9 mouse cellular contexts compared by ENCODE assay signal in genomic region chr12:82468416-82468815, GRCm38 (mm10).
DNase-seq lines count a peak whose midpoint lies in the region; ATAC-seq and TF ChIP-seq lines count a peak whose summit lies in the region.
"Had no signal": no experiment of that assay in that cellular context is flagged by ENCODE, and none has a peak within 500 bp of the region (broad histone marks: within the 10 kb centered on the region; RNA-seq: fewer than 3 reads in every experiment).

No protein-coding gene starts in this region.

- WGBS in intestine, embryonic 14.5 days = 39% methylated on average over 5 of the region's 5 CpGs
- WGBS in intestine, postnatal 0 days = 31% methylated on average over 5 of the region's 5 CpGs

- no peaks in the 10 kb centered on the region for H3K9me3 ChIP-seq in intestine, embryonic 14.5 days (ENCODE audit: control insufficient read depth, low read length)
- no peaks in the 10 kb centered on the region for H3K9me3 ChIP-seq in intestine, postnatal 0 days (ENCODE audit: control insufficient read depth)
- H3K9me3 ChIP-seq: G1E had no signal

- no peak overlapping the region for H3K4me2 ChIP-seq in intestine, embryonic 14.5 days (ENCODE audit: low read length)
- no peak overlapping the region for H3K4me2 ChIP-seq in intestine, postnatal 0 days (replicated peaks; ENCODE audit: low read depth)

- peak; percentile 77 for DNase-seq in intestine, embryonic 14.5 days (ENCODE audit: low spot score)
- peak; percentile 45 to 48 for DNase-seq in adrenal gland, adult 18-20 months (ENCODE audit: low spot score in 2 of 2)
- DNase-seq in heart, postnatal 10 days = peak; percentile 54 to 75
- peak; percentile 66 to 70 for DNase-seq in lung, postnatal 4 days
- DNase-seq in thymus, adult 18-20 months = no peak
- DNase-seq in cerebellum, adult 18-20 months = no peak

- H3K36me3 ChIP-seq in intestine, embryonic 14.5 days (ENCODE audit: control insufficient read depth, insufficient read depth, low read length) = no peaks in the 10 kb centered on the region
- H3K36me3 ChIP-seq in intestine, postnatal 0 days (ENCODE audit: control insufficient read depth, insufficient read depth) = no peaks in the 10 kb centered on the region
- H3K36me3 ChIP-seq: G1E had no signal

- H3K9ac ChIP-seq in intestine, embryonic 14.5 days (ENCODE audit: low read length) = no peak overlapping the region
- H3K9ac ChIP-seq in intestine, postnatal 0 days (ENCODE audit: low read depth, low read length) = no peak overlapping the region

- H3K4me1 ChIP-seq in intestine, embryonic 14.5 days (replicated peaks; ENCODE audit: control insufficient read depth, insufficient read depth, low read length) = peaks cover 19% of the 10 kb centered on the region
- no peaks in the 10 kb centered on the region for H3K4me1 ChIP-seq in intestine, postnatal 0 days (replicated peaks; ENCODE audit: control insufficient read depth, insufficient read depth, low read length)

- H3K4me3 ChIP-seq in intestine, embryonic 14.5 days (ENCODE audit: low read depth, low read length) = no peak overlapping the region
- H3K4me3 ChIP-seq in intestine, postnatal 0 days (ENCODE audit: low read depth, low read length) = no peak overlapping the region

- H3K27ac ChIP-seq in intestine, embryonic 14.5 days (ENCODE audit: low read depth) = no peak overlapping the region
- no peak overlapping the region for H3K27ac ChIP-seq in intestine, postnatal 0 days (ENCODE audit: low read depth, low read length)

- intact Hi-C loops in heart, postnatal 10 days (cut with DNase I) = no loop called here

- H3K27me3 ChIP-seq in intestine, embryonic 14.5 days (replicated peaks; ENCODE audit: control insufficient read depth, insufficient read depth, low read length) = no peaks in the 10 kb centered on the region
- no peaks in the 10 kb centered on the region for H3K27me3 ChIP-seq in intestine, postnatal 0 days (replicated peaks; ENCODE audit: control insufficient read depth, insufficient read depth, low read length)

- no peak for TF ChIP-seq CTCF in intestine, postnatal 0 days (IDR thresholded peaks at IDR 0.05; ENCODE audit: low read depth)

- ATAC-seq in intestine, embryonic 14.5 days (replicated peaks; ENCODE audit: low FRiP score, low TSS enrichment, low read depth) = 0 out of 2 replicates have a peak, but pooled peaks have one; percentile 30
- ATAC-seq in intestine, postnatal 0 days = no peak
- ATAC-seq in inflammation-experienced regulatory T-cells, adult 6 months = no peak

Comparison
In these comparisons a context has a peak if more than half of its experiments do, and no peak if none do; other contexts are left out.
1. DNase-seq: peak in intestine, embryonic 14.5 days (single experiment), adrenal gland, adult 18-20 months (2 of 2), heart, postnatal 10 days (2 of 2) and lung, postnatal 4 days (2 of 2); none in thymus, adult 18-20 months (0 of 2) and cerebellum, adult 18-20 months (0 of 2).